Mouse (Mus musculus) myocyte (in vitro differentiated cells): ENCODE measurements around the gene Gm4871. TPM values are rescaled to one million over a fixed set of nuclear protein-coding genes. Genes with fewer than 3 reads are reported as not detected.
"Not testable (repeated sequence)": the region's sequence is repeated elsewhere in the genome, so short reads cannot be mapped to it uniquely, and the experiment has no call there.

Experiments used
- H3K27me3 ChIP-seq: one replicate; pipeline ENCODE4 v1.6.1; 2011; ENCODE audit not compliant: control insufficient read depth, insufficient read depth, insufficient read length
- H3K36me3 ChIP-seq: one replicate; pipeline ENCODE4 v1.6.1; 2011; ENCODE audit not compliant: control insufficient read depth, insufficient read depth
- H3K4me2 ChIP-seq: one replicate; pipeline ENCODE4 v1.6.1; 2011; ENCODE audit warnings: low read depth, control low read depth
- H3K4me3 ChIP-seq: one replicate; pipeline ENCODE4 v1.5.1; 2011; ENCODE audit warnings: mild to moderate bottlenecking, control low read depth, moderate library complexity
- H3K79me2 ChIP-seq: one replicate; pipeline ENCODE4 v1.6.1; 2011; ENCODE audit not compliant: control insufficient read depth, insufficient read depth
- H3ac ChIP-seq: one replicate; pipeline ENCODE4 v1.6.1; 2011; ENCODE audit not compliant: control insufficient read depth, insufficient read length
- CEBPB ChIP-seq: IDR thresholded peaks from 2 replicates; pipeline ENCODE4 v1.6.1; 2011; ENCODE audit warnings: mild to moderate bottlenecking, moderate library complexity; ENCODE audit not compliant: poor library complexity, insufficient read depth, severe bottlenecking
- E2F4 ChIP-seq: IDR thresholded peaks from one replicate; pipeline ENCODE4 v1.6.1; 2011; ENCODE audit warnings: mild to moderate bottlenecking, control low read depth, moderate library complexity; ENCODE audit not compliant: insufficient read depth
- MAX ChIP-seq: IDR thresholded peaks from one replicate; pipeline ENCODE4 v1.6.1; 2011; ENCODE audit warnings: low read depth, mild to moderate bottlenecking, control low read depth
- MYOD1 ChIP-seq, 3 experiments: IDR thresholded peaks; one replicate each; pipeline ENCODE4 v1.6.1; 2011; ENCODE audit warnings: control low read depth in 2 of 3, low read depth in 2 of 3, mild to moderate bottlenecking in 2 of 3, moderate library complexity in 1 of 3; ENCODE audit not compliant: insufficient read length in 2 of 3, control insufficient read depth in 1 of 3
- MYOG ChIP-seq, 3 experiments: IDR thresholded peaks; one replicate each; pipeline ENCODE4 v1.6.1; 2011; ENCODE audit warnings: control low read depth in 2 of 3, low read depth in 2 of 3, mild to moderate bottlenecking in 2 of 3; ENCODE audit not compliant: insufficient read length in 2 of 3, control insufficient read depth in 1 of 3, insufficient read depth in 1 of 3
- POLR2A ChIP-seq: IDR thresholded peaks from one replicate; pipeline ENCODE4 v1.6.1; 2011; ENCODE audit warnings: low read depth, mild to moderate bottlenecking, control low read depth, moderate library complexity; ENCODE audit not compliant: insufficient read length
- POLR2AphosphoS2 ChIP-seq: IDR thresholded peaks from one replicate; pipeline ENCODE4 v1.6.1; 2011; ENCODE audit warnings: low read depth, control low read depth; ENCODE audit not compliant: insufficient read length
- REST ChIP-seq: IDR thresholded peaks from one replicate; pipeline ENCODE4 v1.6.1; 2011; ENCODE audit warnings: mild to moderate bottlenecking, control low read depth, moderate library complexity; ENCODE audit not compliant: insufficient read depth, insufficient read length
- SRF ChIP-seq: IDR thresholded peaks from one replicate; pipeline ENCODE4 v1.6.1; 2011; ENCODE audit warnings: low read depth; ENCODE audit not compliant: control insufficient read depth, insufficient read length
- TCF12 ChIP-seq: IDR thresholded peaks from one replicate; pipeline ENCODE4 v1.6.1; 2011; ENCODE audit warnings: mild to moderate bottlenecking, control low read depth; ENCODE audit not compliant: poor library complexity, insufficient read depth, severe bottlenecking
- TCF3 ChIP-seq: IDR thresholded peaks from one replicate; pipeline ENCODE4 v1.6.1; 2011; ENCODE audit warnings: low read depth, control low read depth; ENCODE audit not compliant: insufficient read length
- USF1 ChIP-seq: IDR thresholded peaks from one replicate; pipeline ENCODE4 v1.6.1; 2011; ENCODE audit warnings: low read depth, mild to moderate bottlenecking, control low read depth, moderate library complexity
- polyA plus RNA-seq: library from polyadenylated mRNA; unstranded; fragments of >200 nt; fragmentation: generic; extraction: Trizol; gene quantifications from one replicate; pipeline ENCODE4 v1.2.1, GENCODE M21; 2012; ENCODE audit warnings: missing spikeins

The Gm4871 gene
- polyA plus RNA-seq, 1 experiment = not detected

- Histone ChIP-seq H3K4me3 (no peak overlapping the region), H3K27me3 (peaks cover 5% of the 10 kb centered on the region), H3ac (no peak overlapping the region), H3K79me2 (no peaks in the 10 kb centered on the region), H3K4me2 (no peak overlapping the region), H3K36me3 (no peaks in the 10 kb centered on the region)
- no peak for TF ChIP-seq POLR2A
- peak; percentile 41; the same call in 1 of the 2 replicates for TF ChIP-seq CEBPB
- no peak for TF ChIP-seq MYOG (IDR thresholded peaks at IDR 0.05; ENCODE audit: control insufficient read depth in 1 of 3, insufficient read depth in 1 of 3, insufficient read length in 2 of 3, low read depth in 2 of 3)
Observed at GRCm38 (mm10) chr5:145068863-145069262, 36.3 kb upstream of the Gm4871 start.

GRCm38 (mm10) chr5:145064765-145065340, 32.3 kb upstream of the Gm4871 start:
- Histone ChIP-seq H3K27me3 (peaks cover 9% of the 10 kb centered on the region), H3K79me2 (no peaks in the 10 kb centered on the region), H3ac (no peak overlapping the region), H3K4me3 (no peak overlapping the region), H3K4me2 (no peak overlapping the region), H3K36me3 (no peaks in the 10 kb centered on the region)
- no peak for TF ChIP-seq TCF3
- TF ChIP-seq POLR2AphosphoS2 = no peak
- TF ChIP-seq USF1 = no peak
- TF ChIP-seq MYOG (IDR thresholded peaks at IDR 0.05; ENCODE audit: control insufficient read depth in 1 of 3, insufficient read depth in 1 of 3, insufficient read length in 2 of 3, low read depth in 2 of 3) = no peak
- TF ChIP-seq REST = no peak
- no peak for TF ChIP-seq CEBPB
- no peak for TF ChIP-seq E2F4
- no peak for TF ChIP-seq MYOD1 (IDR thresholded peaks at IDR 0.05; ENCODE audit: control insufficient read depth in 1 of 3, insufficient read length in 2 of 3, low read depth in 2 of 3)
- no peak for TF ChIP-seq SRF
- no peak for TF ChIP-seq POLR2A
- TF ChIP-seq TCF12 = no peak
- TF ChIP-seq MAX = no peak

- H3K27me3 ChIP-seq = peaks cover 9% of the 10 kb centered on the region
- TF ChIP-seq MAX (no peak), POLR2AphosphoS2 (no peak), MYOG (IDR thresholded peaks at IDR 0.05; ENCODE audit: control insufficient read depth in 1 of 3, insufficient read depth in 1 of 3, insufficient read length in 2 of 3, low read depth in 2 of 3) (no peak), CEBPB (no peak), MYOD1 (IDR thresholded peaks at IDR 0.05; ENCODE audit: control insufficient read depth in 1 of 3, insufficient read length in 2 of 3, low read depth in 2 of 3) (no peak), POLR2A (no peak), REST (no peak), USF1 (no peak)
- no peak overlapping the region for H3K4me3 ChIP-seq
- no peaks in the 10 kb centered on the region for H3K36me3 ChIP-seq
- no peak overlapping the region for H3ac ChIP-seq
- H3K4me2 ChIP-seq = no peak overlapping the region
- H3K79me2 ChIP-seq = no peaks in the 10 kb centered on the region
Observed at GRCm38 (mm10) chr5:145059524-145059923, 27.0 kb upstream of the Gm4871 start.

- no peak overlapping the region for H3ac ChIP-seq
- H3K27me3 ChIP-seq = peaks cover 9% of the 10 kb centered on the region
- no peaks in the 10 kb centered on the region for H3K36me3 ChIP-seq
- TF ChIP-seq CEBPB = no peak
- no peak for TF ChIP-seq MAX
- no peaks in the 10 kb centered on the region for H3K79me2 ChIP-seq
- no peak overlapping the region for H3K4me2 ChIP-seq
- H3K4me3 ChIP-seq = no peak overlapping the region
Observed at GRCm38 (mm10) chr5:145058722-145059121, 26.2 kb upstream of the Gm4871 start.

DNA sequence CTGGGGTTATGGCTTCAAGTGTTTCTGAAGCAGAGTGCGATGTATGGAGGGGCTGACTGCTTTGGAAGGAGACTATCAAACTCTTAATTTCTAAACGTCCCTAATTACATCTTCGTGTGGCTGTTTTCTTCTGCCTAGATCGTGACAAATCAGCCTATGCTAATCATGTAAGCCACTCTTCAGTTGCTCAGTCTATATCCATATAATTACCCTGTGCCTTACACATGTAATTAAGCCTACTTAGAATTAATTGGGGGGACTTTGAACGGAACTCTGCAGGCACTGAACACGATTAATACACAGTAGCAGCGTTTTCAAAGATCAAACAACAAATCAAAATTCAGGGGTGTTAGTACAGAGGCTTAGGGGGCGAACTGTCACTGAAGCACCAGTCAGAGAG, 25.4 kb upstream of the Gm4871 start:
- Histone ChIP-seq H3ac (no peak overlapping the region), H3K79me2 (no peaks in the 10 kb centered on the region), H3K4me2 (no peak overlapping the region), H3K4me3 (no peak overlapping the region), H3K36me3 (no peaks in the 10 kb centered on the region), H3K27me3 (peaks cover 13% of the 10 kb centered on the region)
- TF ChIP-seq MAX = no peak
- no peak for TF ChIP-seq POLR2A

- H3ac ChIP-seq, H3K27me3 ChIP-seq, H3K36me3 ChIP-seq, H3K79me2 ChIP-seq, H3K4me2 ChIP-seq, H3K4me3 ChIP-seq: not testable (repeated sequence)
Observed at GRCm38 (mm10) chr5:145054187-145054586, 21.6 kb upstream of the Gm4871 start.

DNA sequence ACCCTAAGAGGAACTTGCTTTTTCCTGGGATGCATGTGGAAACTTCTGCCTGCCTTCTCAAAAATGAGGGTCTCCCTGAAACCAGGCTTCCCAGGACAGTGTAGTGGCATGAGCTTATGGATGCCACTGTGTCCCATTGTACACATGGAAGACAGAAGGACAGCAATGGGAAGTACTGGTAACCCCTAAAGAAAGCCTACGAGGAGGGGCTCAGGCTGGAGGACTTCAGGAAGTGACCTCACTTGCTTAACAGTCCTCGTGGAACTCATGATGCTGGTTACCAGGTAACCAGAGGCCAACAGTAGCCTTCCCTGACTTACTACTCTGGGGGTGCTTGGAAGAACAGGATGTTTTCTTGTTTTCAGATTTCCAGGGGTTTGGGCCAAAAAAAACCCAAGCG, 10.1 kb upstream of the Gm4871 start, which contains the start of gene 1700018F24Rik:
1700018F24Rik (plus strand) TSS at position 301 of the 400 bp plus-strand sequence.
- H3K4me2 ChIP-seq, H3K27me3 ChIP-seq, H3K4me3 ChIP-seq, H3K79me2 ChIP-seq, H3ac ChIP-seq, H3K36me3 ChIP-seq: not testable (repeated sequence)
